Mouse (Mus musculus): ENCODE data around the gene Zcchc14.

DNA sequence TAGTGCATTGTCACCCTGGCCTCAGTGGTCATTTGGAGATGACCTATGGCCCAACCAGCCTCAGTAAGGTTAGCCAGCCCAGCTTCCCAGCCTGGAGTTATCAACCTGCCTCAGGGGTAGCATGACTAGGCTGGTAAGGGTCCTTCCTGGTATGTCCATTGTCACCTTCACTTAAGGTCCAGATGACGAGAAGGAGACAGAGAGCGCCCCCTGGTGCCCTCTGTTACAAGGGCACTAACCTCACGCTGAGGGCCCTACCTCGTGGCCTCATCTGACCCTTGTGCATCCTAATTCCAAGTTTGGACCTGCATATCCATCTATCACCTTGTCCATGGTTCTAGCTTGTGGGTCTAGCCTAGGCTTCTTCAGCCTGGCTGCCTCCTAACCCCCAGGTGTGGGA lies 32.7 kb upstream of the Zcchc14 start:
- TF ChIP-seq CTCF (IDR thresholded peaks at IDR 0.05; ENCODE audit: low read depth, low read length) (peak; percentile 82), POLR2A (IDR thresholded peaks at IDR 0.05; ENCODE audit: borderline replicate concordance, low read depth, low read length) (no peak)
